Mouse (Mus musculus): ENCODE results near the gene Diaph2. TPM values are rescaled to one million over a fixed set of nuclear protein-coding genes. Genes with fewer than 3 reads are reported as not detected.
A peak's percentile ranks its signal among the peaks of the same experiment; 100 is the strongest.

Gene Diaph2
- 100 to 1,000 TPM; 185 to 443 (median 295) TPM for total RNA-seq (2018; cell fraction: chromatin; rRNA removed)
- 10 to 100 TPM; 33.0 to 57.7 (median 43.2) TPM for total RNA-seq (2018; cell fraction: cytosol; rRNA removed)
- total RNA-seq (2018; cell fraction: nucleus; rRNA removed), result 100 to 1,000 TPM; 127 to 308 (median 164) TPM
- polyA plus RNA-seq (2018), result 16.7 to 27.8 TPM (median 26.9 TPM) in 3 replicates

- Histone ChIP-seq H3K79me2 (ENCODE audit: inconsistent target) (peaks cover 37% of the 10 kb centered on the region), H3K36me3 (ENCODE audit: inconsistent target) (no peaks in the 10 kb centered on the region), H3K27ac (peak within 1 kb of the TSS; percentile 84), H3K4me3 (ENCODE audit: inconsistent target) (peak within 1 kb of the TSS; percentile 61)
- 15% methylated on average over 39 of the region's 49 CpGs for whole genome bisulfite sequencing (ENCODE audit: missing documents)
Measured at GRCm38 (mm10) chrX:129749571-129750061, at the start of gene Diaph2. Gene Diaph2 (plus strand): TSS chrX:129749742.

- Histone ChIP-seq H3K36me3 (ENCODE audit: inconsistent target) (no peaks in the 10 kb centered on the region), H3K27ac (no peak overlapping the region), H3K79me2 (ENCODE audit: inconsistent target) (no peaks in the 10 kb centered on the region), H3K4me3 (ENCODE audit: inconsistent target) (no peak overlapping the region)
- WGBS (ENCODE audit: missing documents), result 95% methylated on average over 3 of the region's 6 CpGs
Measured at GRCm38 (mm10) chrX:129701634-129702312, 47.8 kb upstream of the Diaph2 start.

- no peaks in the 10 kb centered on the region for H3K79me2 ChIP-seq (ENCODE audit: inconsistent target)
- no peak overlapping the region for H3K4me3 ChIP-seq (ENCODE audit: inconsistent target)
- no peak overlapping the region for H3K27ac ChIP-seq
- H3K36me3 ChIP-seq (ENCODE audit: inconsistent target), result no peaks in the 10 kb centered on the region
- 89% methylated on average over 2 of the region's 2 CpGs for WGBS (ENCODE audit: missing documents)
Measured at GRCm38 (mm10) chrX:129709656-129710055, 39.9 kb upstream of the Diaph2 start.

GRCm38 (mm10) chrX:129728717-129729220 lies 20.8 kb upstream of the Diaph2 start:
- H3K79me2 ChIP-seq (ENCODE audit: inconsistent target), result no peaks in the 10 kb centered on the region
- no peak overlapping the region for H3K27ac ChIP-seq
- no peaks in the 10 kb centered on the region for H3K36me3 ChIP-seq (ENCODE audit: inconsistent target)
- no peak overlapping the region for H3K4me3 ChIP-seq (ENCODE audit: inconsistent target)
- WGBS (ENCODE audit: missing documents), result 74% methylated on average over 2 of the region's 2 CpGs

- no peak overlapping the region for H3K4me3 ChIP-seq (ENCODE audit: inconsistent target)
- WGBS (ENCODE audit: missing documents), result 38% methylated on average over 1 of the region's 1 CpGs
Measured at GRCm38 (mm10) chrX:129736562-129736961, 13.0 kb upstream of the Diaph2 start.

GRCm38 (mm10) chrX:129739226-129739625 lies 10.3 kb upstream of the Diaph2 start:
- Histone ChIP-seq H3K36me3 (ENCODE audit: inconsistent target) (no peaks in the 10 kb centered on the region), H3K27ac (no peak overlapping the region), H3K4me3 (ENCODE audit: inconsistent target) (no peak overlapping the region), H3K79me2 (ENCODE audit: inconsistent target) (no peaks in the 10 kb centered on the region)

More at GRCm38 (mm10) chrX:129736562-129736961, 13.0 kb upstream of the Diaph2 start:
- Histone ChIP-seq H3K27ac (no peak overlapping the region), H3K79me2 (ENCODE audit: inconsistent target) (no peaks in the 10 kb centered on the region), H3K36me3 (ENCODE audit: inconsistent target) (no peaks in the 10 kb centered on the region)

GRCm38 (mm10) chrX:129742981-129743380 lies 6.6 kb upstream of the Diaph2 start:
- WGBS (ENCODE audit: missing documents), result 41% methylated on average over 3 of the region's 3 CpGs
- Histone ChIP-seq H3K27ac (no peak overlapping the region), H3K4me3 (ENCODE audit: inconsistent target) (no peak overlapping the region), H3K79me2 (ENCODE audit: inconsistent target) (no peaks in the 10 kb centered on the region), H3K36me3 (ENCODE audit: inconsistent target) (no peaks in the 10 kb centered on the region)

GRCm38 (mm10) chrX:129745976-129746375 lies 3.6 kb upstream of the Diaph2 start:
- no peak overlapping the region for H3K27ac ChIP-seq
- 100% methylated on average over 1 of the region's 3 CpGs for WGBS (ENCODE audit: missing documents)
- H3K36me3 ChIP-seq (ENCODE audit: inconsistent target), result no peaks in the 10 kb centered on the region
- no peak overlapping the region for H3K4me3 ChIP-seq (ENCODE audit: inconsistent target)
- H3K79me2 ChIP-seq (ENCODE audit: inconsistent target), result peaks cover under 1% of the 10 kb centered on the region; the same call in 1 of the 2 replicates

GRCm38 (mm10) chrX:129749102-129749501 lies 440 bp upstream of the Diaph2 start:
- Histone ChIP-seq H3K36me3 (ENCODE audit: inconsistent target) (no peaks in the 10 kb centered on the region), H3K4me3 (ENCODE audit: inconsistent target) (no peak overlapping the region), H3K79me2 (ENCODE audit: inconsistent target) (peaks cover 31% of the 10 kb centered on the region), H3K27ac (no peak overlapping the region)
- WGBS (ENCODE audit: missing documents), result 0% methylated on average over 1 of the region's 1 CpGs

- H3K4me3 ChIP-seq (ENCODE audit: inconsistent target), result peak overlapping the region; percentile 61
- H3K36me3 ChIP-seq (ENCODE audit: inconsistent target), result no peaks in the 10 kb centered on the region
- H3K27ac ChIP-seq, result peak overlapping the region; percentile 84
- peaks cover 42% of the 10 kb centered on the region for H3K79me2 ChIP-seq (ENCODE audit: inconsistent target)
- WGBS (ENCODE audit: missing documents), result 17% methylated on average over 29 of the region's 31 CpGs
Measured at GRCm38 (mm10) chrX:129750094-129750569, 590 bp downstream of the Diaph2 start.

- H3K4me3 ChIP-seq (ENCODE audit: inconsistent target), result peak overlapping the region; percentile 61
- 17% methylated on average over 1 of the region's 6 CpGs for WGBS (ENCODE audit: missing documents)
Measured at GRCm38 (mm10) chrX:129750606-129751005, 1.1 kb downstream of the Diaph2 start.

GRCm38 (mm10) chrX:129756606-129757005 lies 7.1 kb downstream of the Diaph2 start:
- Histone ChIP-seq H3K4me3 (ENCODE audit: inconsistent target) (no peak overlapping the region), H3K36me3 (ENCODE audit: inconsistent target) (no peaks in the 10 kb centered on the region), H3K27ac (no peak overlapping the region), H3K79me2 (ENCODE audit: inconsistent target) (peaks cover 90% of the 10 kb centered on the region)

More at GRCm38 (mm10) chrX:129750606-129751005, 1.1 kb downstream of the Diaph2 start:
- no peaks in the 10 kb centered on the region for H3K36me3 ChIP-seq (ENCODE audit: inconsistent target)
- H3K79me2 ChIP-seq (ENCODE audit: inconsistent target), result peaks cover 46% of the 10 kb centered on the region
- H3K27ac ChIP-seq, result peak overlapping the region; percentile 84

GRCm38 (mm10) chrX:129762649-129763048 lies 13.1 kb downstream of the Diaph2 start:
- WGBS (ENCODE audit: missing documents), result 88% methylated on average over 2 of the region's 2 CpGs
- Histone ChIP-seq H3K4me3 (ENCODE audit: inconsistent target) (no peak overlapping the region), H3K27ac (no peak overlapping the region), H3K79me2 (ENCODE audit: inconsistent target) (peaks cover 83% of the 10 kb centered on the region), H3K36me3 (ENCODE audit: inconsistent target) (no peaks in the 10 kb centered on the region)

- no peaks in the 10 kb centered on the region for H3K36me3 ChIP-seq (ENCODE audit: inconsistent target)
- peaks cover 89% of the 10 kb centered on the region for H3K79me2 ChIP-seq (ENCODE audit: inconsistent target)
- H3K27ac ChIP-seq, result no peak overlapping the region
- 0% methylated on average over 1 of the region's 2 CpGs for WGBS (ENCODE audit: missing documents)
- no peak overlapping the region for H3K4me3 ChIP-seq (ENCODE audit: inconsistent target)
Measured at GRCm38 (mm10) chrX:129765378-129765777, 15.8 kb downstream of the Diaph2 start.

GRCm38 (mm10) chrX:129766811-129767210 lies 17.3 kb downstream of the Diaph2 start:
- WGBS (ENCODE audit: missing documents), result 71% methylated on average over 1 of the region's 1 CpGs
- peaks cover 86% of the 10 kb centered on the region for H3K79me2 ChIP-seq (ENCODE audit: inconsistent target)

More at GRCm38 (mm10) chrX:129766811-129767210, 17.3 kb downstream of the Diaph2 start:
- Histone ChIP-seq H3K27ac (no peak overlapping the region), H3K36me3 (ENCODE audit: inconsistent target) (no peaks in the 10 kb centered on the region), H3K4me3 (ENCODE audit: inconsistent target) (no peak overlapping the region)

All from macrophage (primary cell).